Mouse (Mus musculus): Measurements from ENCODE around the gene Pvr.

DNA sequence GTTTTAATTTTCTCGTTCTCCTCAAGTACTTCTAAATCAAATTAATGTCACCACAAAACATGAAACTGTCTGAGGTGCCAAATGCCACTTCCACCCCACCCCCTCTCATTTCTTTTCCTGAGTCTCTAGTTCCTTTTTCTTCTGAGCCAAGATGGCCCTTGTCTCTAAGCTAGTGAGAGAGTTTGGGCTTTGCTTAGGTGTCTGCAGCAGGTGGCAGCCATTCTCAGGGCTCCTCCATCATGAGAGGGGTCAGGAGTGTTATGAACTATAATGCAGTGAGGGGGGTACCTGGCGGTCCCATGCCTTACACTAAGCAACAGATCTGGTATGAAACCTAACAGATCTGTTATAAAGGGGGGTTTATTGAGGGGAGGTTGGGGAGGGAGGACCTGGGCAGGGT, 2.4 kb upstream of the Pvr start:
- no peak for TF ChIP-seq POLR2A (IDR thresholded peaks at IDR 0.05; ENCODE audit: low read depth, low read length)
- no peak for TF ChIP-seq CTCF (conservative IDR thresholded peaks at IDR 0.05; ENCODE audit: insufficient read depth, insufficient read length, low read depth, low read length)

All from kidney, adult 2 months (tissue).